Mouse (Mus musculus): Measurements from ENCODE around the gene Csnk1g2. TPM values are rescaled to one million over a fixed set of nuclear protein-coding genes. Genes with fewer than 3 reads are reported as not detected.

The Csnk1g2 gene
- polyA plus RNA-seq, 1 experiment: 206 TPM

DNA sequence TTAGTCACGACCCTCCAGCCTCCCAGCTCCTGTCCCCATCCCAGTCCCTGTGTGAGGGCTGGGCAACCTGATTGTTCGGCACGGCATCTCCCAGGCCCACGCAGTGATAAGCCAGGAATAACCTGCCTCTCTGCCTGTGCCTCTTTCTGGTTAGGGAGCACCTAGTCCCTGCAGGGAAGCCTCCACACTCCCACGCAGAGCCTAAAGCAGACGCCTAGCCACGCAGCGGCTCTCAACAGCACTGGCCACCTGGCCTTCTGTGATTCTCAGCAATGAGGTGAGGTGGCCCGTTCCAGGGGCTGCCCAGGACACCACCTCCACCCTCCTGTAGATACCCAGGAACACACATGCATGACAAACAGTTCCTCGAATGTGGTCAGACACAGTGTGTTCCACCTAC lies 27.8 kb downstream of the Csnk1g2 start:
- Histone ChIP-seq H3K27ac (ENCODE audit: insufficient read depth, low read length) (no peak overlapping the region), H3K4me1 (ENCODE audit: control insufficient read depth, insufficient read depth, insufficient read length) (peaks cover 2% of the 10 kb centered on the region; the same call in 1 of the 2 replicates), H3K27me3 (ENCODE audit: control insufficient read depth, insufficient read depth, low read length) (no peaks in the 10 kb centered on the region), H3K4me3 (ENCODE audit: extremely low read depth, insufficient read depth, insufficient read length) (no peak overlapping the region), H3K36me3 (ENCODE audit: control insufficient read depth, insufficient read depth, low read length) (peaks cover 2% of the 10 kb centered on the region; the same call in 1 of the 2 replicates)
- TF ChIP-seq POLR2A (IDR thresholded peaks at IDR 0.05; ENCODE audit: low read depth, low read length) (no peak), CTCF (IDR thresholded peaks at IDR 0.05; ENCODE audit: extremely low read depth, insufficient read depth, insufficient read length, insufficient replicate concordance) (no peak)
- no peak for DNase-seq (ENCODE audit: low read depth in 1 of 2, low spot score in 2 of 2)
- 89% methylated on average over 10 of the region's 10 CpGs for whole genome bisulfite sequencing

DNA sequence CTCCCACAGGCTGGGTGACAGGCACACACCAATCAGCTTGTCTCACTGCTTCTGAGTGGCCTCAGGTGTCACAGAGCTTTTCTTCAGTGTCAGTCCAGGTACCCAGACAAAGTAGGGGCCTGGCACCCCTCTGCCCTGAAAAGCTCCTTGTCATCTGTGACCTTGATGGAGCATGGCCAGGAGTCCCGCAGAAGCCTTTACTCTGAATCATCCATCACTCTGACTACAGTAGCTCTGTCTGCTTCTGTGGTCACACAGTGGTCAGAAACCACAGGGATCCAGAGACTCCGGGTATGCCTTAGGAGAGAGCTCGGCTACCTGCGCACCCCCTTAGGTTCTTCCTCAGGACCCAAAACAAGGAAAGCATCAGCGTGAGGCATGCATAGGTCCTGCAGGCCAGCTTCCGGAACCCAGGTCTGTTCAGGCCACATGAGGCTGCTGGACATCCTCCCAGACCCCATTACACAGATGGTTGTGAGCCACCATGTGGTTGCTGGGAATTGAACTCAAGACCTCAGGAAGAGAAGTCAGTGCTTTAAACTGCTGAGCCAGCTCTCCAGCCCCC lies 30.6 kb downstream of the Csnk1g2 start:
- 87% methylated on average over 6 of the region's 6 CpGs for WGBS
- Histone ChIP-seq H3K36me3 (ENCODE audit: control insufficient read depth, insufficient read depth, low read length) (0 out of 2 replicates have a peak, but pooled peaks cover 2% of the 10 kb centered on the region), H3K27me3 (ENCODE audit: control insufficient read depth, insufficient read depth, low read length) (no peaks in the 10 kb centered on the region), H3K27ac (ENCODE audit: insufficient read depth, low read length) (no peak overlapping the region), H3K4me3 (ENCODE audit: extremely low read depth, insufficient read depth, insufficient read length) (no peak overlapping the region), H3K4me1 (ENCODE audit: control insufficient read depth, insufficient read depth, insufficient read length) (peaks cover 22% of the 10 kb centered on the region; the same call in 1 of the 2 replicates)
- no peak for DNase-seq (ENCODE audit: low read depth in 1 of 2, low spot score in 2 of 2)
- TF ChIP-seq POLR2A (IDR thresholded peaks at IDR 0.05; ENCODE audit: low read depth, low read length): no peak
- no peak for TF ChIP-seq CTCF (IDR thresholded peaks at IDR 0.05; ENCODE audit: extremely low read depth, insufficient read depth, insufficient read length, insufficient replicate concordance)

- 82% methylated on average over 6 of the region's 6 CpGs for WGBS
- TF ChIP-seq POLR2A (IDR thresholded peaks at IDR 0.05; ENCODE audit: low read depth, low read length) (no peak), CTCF (IDR thresholded peaks at IDR 0.05; ENCODE audit: extremely low read depth, insufficient read depth, insufficient read length, insufficient replicate concordance) (no peak)
- Histone ChIP-seq H3K36me3 (ENCODE audit: control insufficient read depth, insufficient read depth, low read length) (0 out of 2 replicates have a peak, but pooled peaks cover 2% of the 10 kb centered on the region), H3K27ac (ENCODE audit: insufficient read depth, low read length) (no peak overlapping the region), H3K27me3 (ENCODE audit: control insufficient read depth, insufficient read depth, low read length) (no peaks in the 10 kb centered on the region), H3K4me3 (ENCODE audit: extremely low read depth, insufficient read depth, insufficient read length) (no peak overlapping the region), H3K4me1 (ENCODE audit: control insufficient read depth, insufficient read depth, insufficient read length) (peaks cover 29% of the 10 kb centered on the region)
- DNase-seq (ENCODE audit: low read depth in 1 of 2, low spot score in 2 of 2): no peak
Measured at GRCm38 (mm10) chr10:80654866-80655265, 32.2 kb downstream of the Csnk1g2 start.

DNA sequence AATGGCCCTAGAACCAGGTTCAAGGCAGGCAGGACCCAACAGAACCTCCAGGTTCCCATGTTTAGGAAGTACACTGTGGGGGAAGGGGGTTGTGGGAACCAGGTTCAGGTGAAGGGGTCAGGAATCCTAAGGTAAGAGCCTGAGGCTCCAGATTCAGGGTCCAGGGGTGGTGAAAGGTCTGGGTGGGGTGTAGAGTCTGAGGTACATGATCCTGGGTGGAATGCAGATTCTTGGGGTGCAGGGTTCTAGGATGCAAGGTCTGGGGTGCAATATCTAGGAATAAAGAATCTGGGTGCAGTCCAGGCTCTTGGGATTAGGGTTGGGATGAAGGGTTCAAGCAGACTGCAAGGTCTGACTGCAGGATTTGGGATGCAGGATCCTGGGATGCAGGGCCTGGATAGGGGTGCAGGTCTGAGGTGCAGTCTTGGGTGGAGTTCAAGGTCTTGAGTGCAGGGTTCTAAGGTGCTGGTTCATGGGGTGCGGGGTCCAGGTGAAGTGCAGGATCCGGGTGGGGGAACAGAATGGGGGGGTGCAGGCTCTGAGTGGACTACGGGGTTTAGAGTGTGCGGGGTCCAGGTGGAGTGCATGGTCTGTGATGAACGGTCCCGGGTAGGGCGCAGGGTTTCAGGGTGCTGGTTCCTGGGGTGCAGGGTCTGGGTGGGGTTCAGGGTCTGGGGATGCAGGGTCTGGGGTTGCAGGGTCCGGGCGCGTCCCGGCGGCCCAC lies 32.9 kb downstream of the Csnk1g2 start:
- 0 out of 2 replicates have a peak, but pooled peaks cover 2% of the 10 kb centered on the region for H3K36me3 ChIP-seq (ENCODE audit: control insufficient read depth, insufficient read depth, low read length)
- DNase-seq (ENCODE audit: low read depth in 1 of 2, low spot score in 2 of 2): no peak
- H3K27me3 ChIP-seq (ENCODE audit: control insufficient read depth, insufficient read depth, low read length): no peaks in the 10 kb centered on the region
- WGBS: under 1% methylated on average over 12 of the region's 12 CpGs
- H3K27ac ChIP-seq (ENCODE audit: insufficient read depth, low read length): 0 out of 2 replicates have a peak overlapping the region, but pooled peaks have one; percentile 5
- peak overlapping the region; percentile 84 for H3K4me3 ChIP-seq (ENCODE audit: extremely low read depth, insufficient read depth, insufficient read length)
- TF ChIP-seq POLR2A (IDR thresholded peaks at IDR 0.05; ENCODE audit: low read depth, low read length): no peak
- TF ChIP-seq CTCF (IDR thresholded peaks at IDR 0.05; ENCODE audit: extremely low read depth, insufficient read depth, insufficient read length, insufficient replicate concordance): no peak
- H3K4me1 ChIP-seq (ENCODE audit: control insufficient read depth, insufficient read depth, insufficient read length): peaks cover 29% of the 10 kb centered on the region

- TF ChIP-seq CTCF (IDR thresholded peaks at IDR 0.05; ENCODE audit: extremely low read depth, insufficient read depth, insufficient read length, insufficient replicate concordance) (no peak), POLR2A (IDR thresholded peaks at IDR 0.05; ENCODE audit: low read depth, low read length) (peak; percentile 59)
- peak overlapping the region; percentile 46 for H3K27ac ChIP-seq (ENCODE audit: insufficient read depth, low read length)
- H3K27me3 ChIP-seq (ENCODE audit: control insufficient read depth, insufficient read depth, low read length): no peaks in the 10 kb centered on the region
- peak overlapping the region; percentile 84 for H3K4me3 ChIP-seq (ENCODE audit: extremely low read depth, insufficient read depth, insufficient read length)
- WGBS: 1% methylated on average over 70 of the region's 72 CpGs
- H3K4me1 ChIP-seq (ENCODE audit: control insufficient read depth, insufficient read depth, insufficient read length): peaks cover 34% of the 10 kb centered on the region
- DNase-seq (ENCODE audit: low read depth in 1 of 2, low spot score in 2 of 2): peak; percentile 80 to 92
- H3K36me3 ChIP-seq (ENCODE audit: control insufficient read depth, insufficient read depth, low read length): 0 out of 2 replicates have a peak, but pooled peaks cover 2% of the 10 kb centered on the region
Measured at GRCm38 (mm10) chr10:80656130-80656862, 33.7 kb downstream of the Csnk1g2 start.

DNA sequence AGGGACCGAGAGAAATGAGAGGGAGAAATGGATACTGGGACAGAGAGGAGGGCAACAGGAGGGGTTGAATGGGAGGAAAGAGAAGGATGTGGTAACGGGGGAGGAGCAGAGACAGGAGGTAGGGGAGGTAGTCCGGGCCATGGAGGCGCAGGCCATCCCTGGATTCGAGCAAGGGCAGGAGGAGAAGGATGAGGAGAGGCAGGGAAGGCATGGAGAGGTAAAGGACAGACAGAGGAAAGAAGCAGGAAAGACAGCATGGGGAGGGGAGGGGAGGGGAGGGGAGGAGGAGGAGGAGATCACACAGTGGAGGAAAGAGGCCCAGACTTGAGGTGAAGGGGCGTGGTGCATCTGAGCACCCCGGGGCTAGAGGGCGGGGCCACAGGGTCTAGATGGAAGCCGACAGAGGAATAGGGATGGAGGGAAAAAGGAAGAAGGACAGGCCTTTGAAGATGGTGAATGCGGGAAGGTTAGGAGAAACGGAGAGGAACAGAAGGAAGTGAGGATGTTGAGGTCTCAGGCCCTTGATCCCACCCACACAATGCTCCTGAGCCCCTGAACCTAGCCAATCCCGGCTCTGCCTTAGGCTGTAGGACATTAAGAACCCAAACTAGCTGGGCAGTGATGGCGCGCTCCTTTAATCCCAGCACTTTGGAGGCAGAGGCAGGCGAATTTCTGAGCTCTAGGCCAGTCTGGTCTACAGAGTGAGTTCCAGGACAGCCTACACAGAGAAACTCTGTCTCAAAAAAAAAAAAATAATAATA lies 34.4 kb downstream of the Csnk1g2 start, which contains the start of gene Btbd2:
TSS of gene Btbd2 (minus strand) at position 209 of the 761 bp plus-strand sequence.
- TF ChIP-seq CTCF (IDR thresholded peaks at IDR 0.05; ENCODE audit: extremely low read depth, insufficient read depth, insufficient read length, insufficient replicate concordance) (no peak), POLR2A (IDR thresholded peaks at IDR 0.05; ENCODE audit: low read depth, low read length) (no peak)
- Histone ChIP-seq H3K4me3 (ENCODE audit: extremely low read depth, insufficient read depth, insufficient read length) (peak within 1 kb of the TSS; percentile 84), H3K27ac (ENCODE audit: insufficient read depth, low read length) (peak within 1 kb of the TSS; percentile 55), H3K4me1 (ENCODE audit: control insufficient read depth, insufficient read depth, insufficient read length) (peaks cover 36% of the 10 kb centered on the region), H3K36me3 (ENCODE audit: control insufficient read depth, insufficient read depth, low read length) (0 out of 2 replicates have a peak, but pooled peaks cover 2% of the 10 kb centered on the region), H3K27me3 (ENCODE audit: control insufficient read depth, insufficient read depth, low read length) (no peaks in the 10 kb centered on the region)
- WGBS: 44% methylated on average over 15 of the region's 15 CpGs
- DNase-seq (ENCODE audit: low read depth in 1 of 2, low spot score in 2 of 2): no peak
